Mouse (Mus musculus) lung, adult 18-20 months (tissue): ENCODE results near the gene Gda.

Experiments used
- DNase-seq, 2 experiments: peaks; one replicate each; pipeline ENCODE4 v3.0.0; 2022; ENCODE audit warnings: mixed read lengths in 2 of 2

Gda gene

DNA sequence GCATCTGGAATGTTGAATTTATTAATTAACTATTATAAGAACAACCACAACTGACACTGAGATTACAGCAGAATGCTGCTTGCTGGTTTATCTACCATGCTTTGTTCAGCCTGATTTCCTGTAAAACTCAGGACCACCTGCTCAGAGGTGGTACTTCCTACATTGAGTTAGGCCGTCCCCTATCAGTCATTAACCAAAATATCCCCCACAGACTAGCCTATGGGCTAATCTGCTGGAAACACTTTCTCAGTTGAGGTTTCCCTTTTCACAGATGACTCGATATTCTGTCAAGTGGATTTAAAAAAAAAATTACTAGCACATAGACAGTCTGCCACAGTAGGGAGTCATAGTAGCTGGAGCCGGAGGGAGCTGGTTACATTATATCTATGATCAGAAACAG, 31.5 kb downstream of the Gda start:
- no peak for DNase-seq

GRCm38 (mm10) chr19:21440841-21441240, 32.4 kb downstream of the Gda start:
- DNase-seq = no peak

DNA sequence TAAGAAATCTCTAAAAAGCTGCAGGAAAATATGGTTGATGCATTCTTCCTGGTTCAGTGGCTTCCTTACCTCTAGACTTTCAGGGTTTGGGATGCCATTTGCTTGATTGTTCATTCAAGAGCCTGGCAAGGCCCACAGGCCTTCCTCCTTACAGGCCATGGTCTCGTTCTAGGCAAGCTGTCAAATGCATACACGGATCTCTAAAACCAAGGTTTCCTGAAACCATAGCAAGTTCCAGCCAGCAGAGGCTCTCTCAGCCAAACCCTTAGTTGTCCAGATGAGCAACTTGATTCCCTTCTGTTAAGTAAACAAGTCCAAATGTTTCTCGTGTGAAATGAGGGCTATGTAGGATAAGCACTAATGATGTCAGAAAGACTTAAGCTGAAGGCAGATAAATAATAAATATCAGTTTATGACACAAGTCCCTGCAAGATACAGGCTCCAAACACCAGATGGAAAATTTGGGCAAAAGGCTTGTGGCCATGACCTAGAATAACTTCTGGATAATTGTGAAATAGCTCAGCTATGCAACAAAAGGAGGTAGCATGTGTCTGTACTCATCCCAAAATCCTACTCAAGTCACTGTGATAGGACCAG, 34.0 kb downstream of the Gda start:
- DNase-seq = peak; percentile 6 to 11

DNA sequence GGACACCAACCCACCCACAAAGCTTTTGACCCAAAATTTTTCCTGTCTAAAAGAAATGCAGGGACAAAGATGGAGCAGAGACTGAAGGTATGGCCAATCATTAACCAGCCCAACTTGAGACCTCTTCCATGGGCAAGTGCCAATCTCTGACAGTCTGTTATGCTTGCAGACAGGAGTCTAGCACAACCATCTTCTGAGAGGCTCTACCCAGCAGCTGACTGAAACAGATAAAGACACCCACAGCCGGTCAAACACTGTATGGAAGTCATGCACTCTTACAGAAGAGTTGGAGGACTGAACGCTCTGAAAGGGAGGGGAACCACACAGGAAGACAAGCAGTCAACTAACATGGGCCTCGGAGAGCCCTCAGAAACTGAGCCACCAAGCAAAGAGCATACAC, 36.7 kb downstream of the Gda start:
- no peak for DNase-seq

- no peak for DNase-seq
Measured at GRCm38 (mm10) chr19:21433348-21433747, 39.9 kb downstream of the Gda start.

- DNase-seq = no peak
Measured at GRCm38 (mm10) chr19:21432879-21433278, 40.4 kb downstream of the Gda start.

DNA sequence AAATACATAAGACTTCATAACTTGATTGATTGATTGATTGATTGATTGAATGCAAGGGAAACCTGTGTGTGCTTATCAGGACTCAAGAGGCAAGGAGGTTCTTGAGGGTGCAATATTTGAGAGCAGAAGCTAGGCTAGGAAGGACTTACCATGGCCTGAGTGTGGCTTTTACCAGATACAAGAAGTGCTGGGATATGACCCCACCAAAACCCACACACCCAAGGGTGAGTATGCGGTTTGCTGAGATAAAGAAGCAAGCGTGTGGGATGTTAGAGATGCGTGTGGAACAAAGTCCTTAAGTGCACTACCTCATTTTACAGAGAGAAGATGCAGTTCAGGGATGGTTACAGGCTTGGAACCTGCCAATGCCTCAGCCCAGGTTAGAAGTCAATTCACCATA, 41.0 kb downstream of the Gda start:
- no peak for DNase-seq

DNA sequence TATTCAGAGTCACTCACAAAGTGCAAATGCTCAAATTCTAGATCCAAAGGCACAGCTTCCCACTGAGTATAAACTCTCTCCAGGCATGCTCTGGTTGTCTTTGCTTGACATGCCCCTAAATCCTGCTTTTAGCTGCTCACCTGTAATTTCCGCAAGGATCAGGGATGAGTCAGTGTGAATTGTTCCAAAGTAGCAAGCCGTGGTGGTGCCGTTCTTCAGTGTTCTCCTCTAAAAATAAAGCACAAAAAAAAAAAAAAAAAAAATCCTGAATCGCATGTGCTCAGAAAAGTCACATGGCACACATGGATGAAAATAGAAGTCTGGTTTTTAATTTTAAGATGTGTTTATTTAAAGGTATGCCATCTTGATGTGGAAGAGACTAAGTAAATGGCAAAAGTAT, 47.9 kb downstream of the Gda start:
- DNase-seq = no peak

- no peak for DNase-seq
Measured at GRCm38 (mm10) chr19:21423731-21424130, 49.5 kb downstream of the Gda start.

DNA sequence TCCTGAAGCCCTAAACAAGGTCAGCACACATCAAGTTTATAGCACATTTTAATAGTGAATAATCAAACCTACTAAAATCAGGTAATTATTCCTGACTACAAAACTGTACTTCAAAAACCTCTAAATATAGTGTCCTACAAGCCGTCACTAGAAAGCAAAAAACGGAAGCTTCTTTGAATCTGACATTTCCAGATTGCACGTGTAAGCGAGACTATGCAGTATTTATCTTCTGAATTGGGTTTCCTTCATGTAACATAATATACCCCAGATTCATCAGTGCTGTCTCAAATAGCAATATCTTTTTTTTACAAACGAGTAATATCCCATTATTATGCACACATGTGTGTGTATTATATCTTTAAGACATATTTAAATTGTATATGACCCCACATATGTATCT, 54.8 kb downstream of the Gda start:
- DNase-seq = no peak

DNA sequence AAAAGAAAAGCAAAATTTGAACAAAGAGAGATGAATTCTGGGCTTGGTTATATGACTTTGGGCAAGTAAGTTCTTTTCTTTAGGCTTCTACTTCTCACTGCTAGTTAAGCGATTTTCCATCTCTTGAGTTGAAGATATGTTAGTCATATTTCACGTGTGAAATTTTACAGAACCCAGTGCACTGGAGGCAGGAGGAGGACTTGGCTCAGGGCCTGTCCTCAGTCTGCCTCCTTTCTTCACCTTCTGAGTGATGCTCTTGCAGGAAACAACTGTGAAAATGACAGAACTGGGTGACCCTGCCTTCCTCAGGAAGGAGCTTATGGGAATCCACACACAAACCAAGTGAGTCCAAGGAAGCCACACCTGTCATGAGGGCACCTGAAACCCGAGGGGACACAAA, 57.9 kb downstream of the Gda start:
- no peak for DNase-seq

- DNase-seq = no peak
Measured at GRCm38 (mm10) chr19:21409178-21409577, 64.1 kb downstream of the Gda start.

DNA sequence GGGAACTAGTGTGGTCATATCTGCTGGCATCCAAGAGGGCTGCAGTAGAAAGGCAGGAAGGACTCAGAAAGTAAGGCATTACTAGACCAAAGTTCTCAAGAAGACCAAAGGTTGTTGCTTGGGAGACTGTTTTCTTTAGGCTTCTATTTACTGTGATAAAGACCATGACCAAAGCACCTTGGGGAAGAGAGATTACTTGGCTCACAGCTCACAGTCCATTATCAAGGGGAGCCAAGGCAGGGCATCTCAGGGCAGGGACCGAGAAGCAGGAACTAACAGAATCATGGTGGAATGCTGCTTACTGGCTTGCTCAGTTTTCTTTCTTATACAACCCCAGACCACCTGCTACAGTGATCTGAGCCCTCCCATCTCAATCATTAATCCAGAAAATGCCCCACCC, 65.9 kb downstream of the Gda start:
- DNase-seq = no peak

DNA sequence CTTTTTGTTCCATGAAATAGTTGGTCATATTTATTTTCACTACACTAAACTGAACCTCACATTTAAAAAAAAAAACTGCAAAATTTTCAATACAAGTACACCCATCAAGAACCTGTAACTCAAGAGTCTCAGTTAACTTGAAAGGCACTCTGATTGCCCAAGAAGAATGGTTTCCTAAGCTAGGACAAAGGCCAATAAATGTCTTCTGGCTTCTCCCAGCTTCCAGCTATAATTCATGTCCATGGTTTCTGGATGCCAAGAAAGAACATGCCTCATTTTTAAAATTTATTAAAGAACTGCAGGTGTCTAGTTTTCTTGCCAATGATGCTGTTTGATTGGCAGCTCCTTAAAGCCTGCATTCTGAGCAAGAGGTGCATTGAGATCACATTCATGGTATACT, 75.3 kb downstream of the Gda start:
- DNase-seq = no peak

DNA sequence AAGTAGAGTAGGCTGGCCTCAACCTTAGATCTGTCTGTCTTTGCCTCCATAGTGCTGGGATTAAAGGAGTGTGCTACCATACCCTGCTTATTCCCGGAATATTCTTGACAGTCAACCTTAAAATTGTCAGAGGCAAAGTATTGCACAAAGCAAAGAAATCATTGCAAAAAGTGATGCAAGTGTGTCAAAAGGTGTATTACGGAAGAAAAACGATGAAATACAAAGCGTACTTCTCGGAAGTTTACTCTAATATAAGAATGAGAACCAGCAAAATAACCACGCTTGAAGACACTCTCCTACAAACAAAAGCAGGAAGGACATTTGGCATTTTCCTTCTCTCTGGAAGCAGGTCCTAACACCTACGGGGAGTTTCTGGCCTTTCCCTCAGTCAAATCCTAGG, 76.9 kb downstream of the Gda start:
- DNase-seq = no peak

GRCm38 (mm10) chr19:21390904-21391303, 82.3 kb downstream of the Gda start:
- no peak for DNase-seq

- DNase-seq = no peak
Measured at GRCm38 (mm10) chr19:21386842-21387241, 86.4 kb downstream of the Gda start.

DNA sequence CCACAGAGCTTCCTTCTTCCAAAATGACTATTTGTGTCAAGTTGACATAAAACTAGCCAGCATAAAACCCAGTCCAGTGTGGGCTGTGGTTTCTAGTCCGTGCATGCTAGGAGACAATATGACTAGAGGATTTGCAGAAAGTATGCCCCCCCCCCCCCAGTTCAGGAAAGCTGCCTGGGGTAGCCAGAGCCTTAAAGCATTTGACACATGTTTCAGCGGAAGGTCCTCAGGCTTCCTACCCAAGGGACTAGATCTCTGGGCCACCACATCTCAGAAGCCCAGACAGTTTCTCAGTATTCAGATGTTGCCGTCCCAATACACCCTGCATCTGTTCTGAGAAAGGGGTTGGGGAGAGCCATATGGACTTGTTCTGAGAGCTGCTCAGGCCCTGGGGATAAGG, 89.0 kb downstream of the Gda start:
- no peak for DNase-seq

DNA sequence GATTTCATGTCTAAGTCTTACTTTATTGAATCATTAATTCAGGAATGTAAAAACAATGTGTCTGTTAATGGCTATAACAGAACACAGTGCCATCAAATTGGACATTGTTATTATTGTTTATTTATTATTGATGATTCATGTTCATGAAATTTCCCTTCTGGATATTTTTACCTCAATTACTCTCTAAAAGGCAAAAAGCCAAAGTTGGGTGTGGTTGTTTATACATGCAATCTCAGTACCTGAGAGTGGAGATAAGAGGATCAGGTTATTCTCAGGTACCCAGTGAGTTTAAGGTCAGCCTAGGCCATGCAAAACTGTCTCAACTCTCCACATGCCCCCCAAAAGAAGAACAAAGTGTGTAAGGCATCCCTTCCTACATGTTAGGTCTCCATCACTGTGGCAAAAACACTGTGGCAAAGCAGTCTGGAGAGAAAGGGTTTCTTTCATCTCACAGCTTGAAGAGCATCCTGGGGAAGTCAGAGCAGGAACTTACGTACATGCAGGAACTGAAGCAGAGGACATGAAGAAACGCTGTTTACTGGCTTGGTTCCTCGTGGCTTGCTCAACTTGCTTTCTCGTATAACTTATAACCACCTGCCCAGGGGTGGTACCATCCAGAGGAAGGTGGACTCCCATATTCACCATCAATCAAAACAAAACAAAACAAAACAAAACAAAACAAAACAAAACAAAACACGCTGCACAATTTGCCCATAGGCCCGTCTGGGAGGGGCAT, 89.6 kb downstream of the Gda start:
- peak in 1 of 2 experiments; percentile 23 for DNase-seq

DNA sequence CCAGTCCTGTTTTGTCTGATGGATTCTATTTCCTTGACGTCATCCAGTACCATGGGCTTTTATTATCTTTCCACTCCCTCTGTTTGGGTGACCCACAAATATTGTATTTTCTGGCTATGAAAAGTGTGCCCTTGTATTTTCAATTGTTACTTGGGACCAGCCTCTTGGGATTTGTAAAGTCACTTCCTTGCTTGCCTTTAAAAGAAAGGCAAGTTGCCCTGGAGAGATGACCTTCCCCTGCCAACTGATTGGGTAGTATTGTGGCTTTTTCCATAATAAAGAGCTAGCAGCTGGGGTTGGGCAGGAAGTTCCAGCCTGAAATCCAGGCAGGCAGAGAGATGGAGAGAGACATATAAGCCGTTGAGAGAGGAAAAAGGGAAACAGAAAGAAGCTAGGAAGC, 91.5 kb downstream of the Gda start:
- DNase-seq = no peak

DNA sequence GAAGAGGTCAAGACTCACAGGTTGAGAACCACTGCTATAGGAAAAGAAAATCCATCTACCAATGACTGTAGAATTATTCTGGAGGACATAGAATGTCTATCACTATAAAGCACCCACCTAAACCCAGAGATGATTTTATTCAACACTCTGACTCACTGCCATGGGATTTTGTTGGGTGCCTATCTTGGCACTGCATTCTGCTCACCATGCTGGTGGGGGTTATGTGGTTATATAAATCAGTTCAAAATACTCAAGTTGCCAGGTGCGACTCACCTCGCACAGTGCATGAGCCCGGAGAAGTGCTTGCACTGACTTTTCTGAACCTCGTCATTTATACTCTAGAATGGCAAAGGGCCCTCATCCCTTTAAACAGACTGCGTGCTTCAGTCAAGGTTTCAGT, 94.0 kb downstream of the Gda start:
- no peak for DNase-seq

GRCm38 (mm10) chr19:21376445-21377218, 96.6 kb downstream of the Gda start:
- DNase-seq = peak; percentile 47 to 52

GRCm38 (mm10) chr19:21373073-21373755, 100.0 kb downstream of the Gda start:
- peak in 1 of 2 experiments; percentile 31 for DNase-seq
